Mouse (Mus musculus) adrenal gland, adult 10 weeks (tissue): ENCODE results near the gene Ly6g5b. TPM values are rescaled to one million over a fixed set of nuclear protein-coding genes. Genes with fewer than 3 reads are reported as not detected.

Experiments
- polyA plus RNA-seq: library from polyadenylated mRNA; stranded (reverse); fragments of 350-450 nt; fragmentation: Illumina TruSeq; extraction: RNeasy Lipid Tissue Mini Kit (QIAGEN cat#74804); gene quantifications from one replicate; pipeline ENCODE4 v1.2.3, GENCODE M21; 2014; ENCODE audit warnings: low read depth, low replicate concordance

Gene Ly6g5b
- polyA plus RNA-seq, 1 experiment from 2014 or later, result not detected

Other genes with a start within 250 kb of the Ly6g5b start
- 2.7 TPM for gene Zbtb12, start 235.9 kb downstream of the Ly6g5b start, polyA plus RNA-seq
- 1.3 TPM for gene Gm20547, start 233.4 kb downstream of the Ly6g5b start, polyA plus RNA-seq
- gene C2, start 217.2 kb downstream of the Ly6g5b start, polyA plus RNA-seq, result 20.2 TPM
- gene Ehmt2, start 217.0 kb downstream of the Ly6g5b start, polyA plus RNA-seq, result 10.5 TPM
- gene Slc44a4, start 201.0 kb downstream of the Ly6g5b start, polyA plus RNA-seq, result not detected
- gene Neu1, start 184.2 kb downstream of the Ly6g5b start, polyA plus RNA-seq, result 3.5 TPM
- 46.5 TPM for gene Hspa1b, start 156.2 kb downstream of the Ly6g5b start, polyA plus RNA-seq
- gene Gm20481, start 145.5 kb downstream of the Ly6g5b start, polyA plus RNA-seq, result not detected
- gene Hspa1a, start 143.3 kb downstream of the Ly6g5b start, polyA plus RNA-seq, result 23.9 TPM
- not detected for gene Hspa1l, start 142.7 kb downstream of the Ly6g5b start, polyA plus RNA-seq
- gene Lsm2, start 133.6 kb downstream of the Ly6g5b start, polyA plus RNA-seq, result 9.4 TPM
- 10.7 TPM for gene Vars, start 114.4 kb downstream of the Ly6g5b start, polyA plus RNA-seq
- not detected for gene Vwa7, start 98.8 kb downstream of the Ly6g5b start, polyA plus RNA-seq
- not detected for gene Sapcd1, start 87.4 kb downstream of the Ly6g5b start, polyA plus RNA-seq
- not detected for gene Msh5, start 68.7 kb downstream of the Ly6g5b start, polyA plus RNA-seq
- gene Clic1, start 65.5 kb downstream of the Ly6g5b start, polyA plus RNA-seq, result 23.6 TPM
- not detected for gene Ddah2, start 56.4 kb downstream of the Ly6g5b start, polyA plus RNA-seq
- not detected for gene Ly6g6c, start 50.0 kb downstream of the Ly6g5b start, polyA plus RNA-seq
- gene Mpig6b, start 49.2 kb downstream of the Ly6g5b start, polyA plus RNA-seq, result not detected
- gene Ly6g6e, start 38.5 kb downstream of the Ly6g5b start, polyA plus RNA-seq, result not detected
- gene Ly6g6d, start 37.4 kb downstream of the Ly6g5b start, polyA plus RNA-seq, result not detected
- not detected for gene Ly6g6f, start 29.8 kb downstream of the Ly6g5b start, polyA plus RNA-seq
- gene Abhd16a, start 26.2 kb downstream of the Ly6g5b start, polyA plus RNA-seq, result 4.8 TPM
- gene Ly6g5c, start 7.1 kb downstream of the Ly6g5b start, polyA plus RNA-seq, result not detected
- gene Gpank1, start 6.0 kb upstream of the Ly6g5b start, polyA plus RNA-seq, result 1.4 TPM
- gene Csnk2b, start 6.6 kb upstream of the Ly6g5b start, polyA plus RNA-seq, result 163 TPM
- gene D17H6S53E, start 10.9 kb upstream of the Ly6g5b start, polyA plus RNA-seq, result 1.3 TPM
- not detected for gene Apom, start 16.6 kb upstream of the Ly6g5b start, polyA plus RNA-seq
- 11.5 TPM for gene Bag6, start 19.8 kb upstream of the Ly6g5b start, polyA plus RNA-seq
- 7.2 TPM for gene Prrc2a, start 49.5 kb upstream of the Ly6g5b start, polyA plus RNA-seq
- gene Aif1, start 60.6 kb upstream of the Ly6g5b start, polyA plus RNA-seq, result 8.7 TPM
- gene Lst1, start 73.0 kb upstream of the Ly6g5b start, polyA plus RNA-seq, result not detected
- not detected for gene Ltb, start 79.0 kb upstream of the Ly6g5b start, polyA plus RNA-seq
- not detected for gene Tnf, start 86.6 kb upstream of the Ly6g5b start, polyA plus RNA-seq
- gene Lta, start 89.9 kb upstream of the Ly6g5b start, polyA plus RNA-seq, result not detected
- not detected for gene Gm16181, start 105.4 kb upstream of the Ly6g5b start, polyA plus RNA-seq
- 5.0 TPM for gene Atp6v1g2, start 118.2 kb upstream of the Ly6g5b start, polyA plus RNA-seq
- gene Nfkbil1, start 120.4 kb upstream of the Ly6g5b start, polyA plus RNA-seq, result not detected
- gene Ddx39b, start 126.3 kb upstream of the Ly6g5b start, polyA plus RNA-seq, result 11.1 TPM
- 42.0 TPM for gene H2-D1, start 147.3 kb upstream of the Ly6g5b start, polyA plus RNA-seq
- gene H2-Q1, start 205.0 kb upstream of the Ly6g5b start, polyA plus RNA-seq, result not detected
- gene H2-Q2, start 226.8 kb upstream of the Ly6g5b start, polyA plus RNA-seq, result 2.0 TPM